Mouse (Mus musculus) bone marrow, adult 2 months (tissue): ENCODE data around the gene Sec24a. TPM values are rescaled to one million over a fixed set of nuclear protein-coding genes. Genes with fewer than 3 reads are reported as not detected.
"Not testable (repeated sequence)": the region's sequence is repeated elsewhere in the genome, so short reads cannot be mapped to it uniquely, and the experiment has no call there.

ENCODE experiments used
- H3K27ac ChIP-seq: fragments of 200-500 bp; 2 replicates; pipeline ENCODE4 v1.5.1; 2012; ENCODE audit warnings: low read depth, mild to moderate bottlenecking, control low read depth, inconsistent platforms, low read length; ENCODE audit not compliant: control insufficient read depth, poor library complexity, insufficient read depth
- H3K4me1 ChIP-seq: fragments of 200-500 bp; 2 replicates; pipeline ENCODE4 v1.6.1; 2011; ENCODE audit warnings: low read length; ENCODE audit not compliant: control insufficient read depth, insufficient read depth
- H3K4me3 ChIP-seq: fragments of 200-500 bp; replicated peaks from 2 replicates; pipeline ENCODE3; 2011; ENCODE audit warnings: mild to moderate bottlenecking, low read depth, low read length, control low read depth; ENCODE audit not compliant: control insufficient read depth
- CTCF ChIP-seq: fragments of 200-500 bp; IDR thresholded peaks from 2 replicates; pipeline ENCODE4 v1.5.1; 2011; ENCODE audit warnings: low read length, control low read depth; ENCODE audit not compliant: control insufficient read depth, insufficient read depth
- POLR2A ChIP-seq: fragments of 200-500 bp; IDR thresholded peaks from 2 replicates; pipeline ENCODE4 v1.6.1; 2011; ENCODE audit warnings: low read depth, mild to moderate bottlenecking, control low read depth, low read length, borderline replicate concordance; ENCODE audit not compliant: control insufficient read depth
- WGBS: fragments of 180-500 bp; shearing (Covaris S2); methylation state at CpG from one replicate; pipeline ENCODE4 v1.1.7; 2018; 5-methylcytosine and 5-hydroxymethylcytosine counted together
- polyA plus RNA-seq: library from polyadenylated mRNA; stranded (reverse); fragments of >200 nt; gene quantifications from 2 replicates; pipeline ENCODE4 v1.2.4, GENCODE M21; 2011; ENCODE audit warnings: low replicate concordance; ENCODE audit not compliant: missing spikeins, insufficient read depth, insufficient read length

Gene Sec24a
- polyA plus RNA-seq, 1 experiment, result 4.3 TPM

DNA sequence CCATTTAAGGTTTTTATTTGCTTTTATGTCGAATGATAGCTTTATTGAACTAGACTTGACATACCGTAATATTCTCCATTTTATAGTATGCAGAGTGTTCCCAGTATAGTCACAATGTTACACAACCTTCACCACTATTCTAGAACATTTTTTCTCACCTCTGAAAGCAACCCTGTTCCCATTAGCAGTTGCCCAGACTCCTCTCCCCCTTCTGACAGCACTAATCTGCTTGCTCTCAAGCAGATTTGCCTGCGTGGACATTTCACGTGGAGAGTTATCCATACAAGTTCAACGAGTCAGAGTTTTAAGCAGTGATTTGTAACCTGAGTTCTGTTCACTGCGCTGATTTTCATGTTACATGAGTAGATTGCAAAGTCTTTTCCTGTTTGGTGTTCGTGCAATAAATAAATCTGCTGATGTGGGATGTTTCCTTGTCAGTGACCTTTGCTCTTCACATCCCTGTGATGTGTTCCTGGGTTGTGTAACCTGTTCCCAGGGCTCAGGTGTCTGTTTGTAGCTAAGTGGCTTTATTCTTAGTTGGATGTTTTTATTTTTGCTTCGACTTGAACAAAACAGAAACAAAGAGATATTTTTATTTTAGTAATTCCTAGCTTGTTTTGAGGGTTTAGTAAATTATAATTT lies 4.3 kb upstream of the Sec24a start:
- no peak overlapping the region for H3K4me3 ChIP-seq
- 65% methylated on average over 8 of the region's 8 CpGs for WGBS
- H3K27ac ChIP-seq, result no peak overlapping the region
- no peaks in the 10 kb centered on the region; the same call in 1 of the 2 replicates for H3K4me1 ChIP-seq
- TF ChIP-seq CTCF (no peak), POLR2A (no peak)

GRCm38 (mm10) chr11:51764816-51765215 lies 1.4 kb upstream of the Sec24a start:
- Histone ChIP-seq H3K4me1 (no peaks in the 10 kb centered on the region; the same call in 1 of the 2 replicates), H3K27ac (no peak overlapping the region), H3K4me3 (no peak overlapping the region)
- TF ChIP-seq POLR2A (no peak), CTCF (no peak)
- WGBS, result 77% methylated on average over 4 of the region's 4 CpGs

- Histone ChIP-seq H3K4me1 (no peaks in the 10 kb centered on the region; the same call in 1 of the 2 replicates), H3K4me3 (peak overlapping the region; percentile 99), H3K27ac (no peak overlapping the region)
- 6% methylated on average over 13 of the region's 13 CpGs for WGBS
- TF ChIP-seq POLR2A, result no peak
- no peak for TF ChIP-seq CTCF
These were observed 521 bp upstream of the Sec24a start for GRCm38 (mm10) chr11:51763955-51764354.

GRCm38 (mm10) chr11:51761241-51761640 lies 2.2 kb downstream of the Sec24a start:
- Histone ChIP-seq H3K4me3 (no peak overlapping the region), H3K4me1 (no peaks in the 10 kb centered on the region; the same call in 1 of the 2 replicates), H3K27ac (no peak overlapping the region)
- TF ChIP-seq CTCF (no peak), POLR2A (no peak)
- 66% methylated on average over 5 of the region's 5 CpGs for WGBS

DNA sequence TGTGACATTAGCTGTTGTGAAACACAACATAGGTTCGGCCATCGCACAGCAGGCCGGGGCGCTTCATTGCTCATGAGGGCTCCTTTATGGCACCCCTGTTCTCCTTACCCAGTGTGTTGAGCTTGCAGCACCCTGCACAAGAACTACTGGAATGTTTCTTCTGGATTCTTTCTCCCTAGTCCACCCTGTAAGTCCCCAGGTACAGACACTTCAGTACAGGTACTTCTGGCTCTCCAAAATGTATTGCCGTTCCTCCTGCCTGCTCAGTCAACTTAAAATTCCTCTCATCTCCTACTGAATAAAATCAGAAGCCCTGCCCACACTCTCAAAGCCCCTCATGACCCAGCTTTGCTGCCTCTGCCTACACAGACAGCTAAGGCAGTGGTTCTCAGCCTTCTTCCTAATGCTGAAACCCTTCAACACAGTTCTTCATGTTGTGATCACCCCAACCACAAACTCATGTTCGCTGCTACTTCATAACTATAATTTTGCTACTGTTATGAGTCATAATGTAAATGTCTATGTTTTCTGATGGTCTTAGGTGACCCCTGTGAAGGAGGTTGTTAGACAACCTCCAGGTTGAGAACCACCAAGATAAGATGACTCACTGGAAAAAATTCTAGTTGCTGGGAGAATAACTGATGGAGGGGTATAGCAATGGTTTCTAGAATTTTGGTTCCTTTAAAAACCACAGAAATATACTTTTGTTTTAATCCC lies 3.3 kb downstream of the Sec24a start:
- Histone ChIP-seq H3K4me3 (no peak overlapping the region), H3K4me1 (no peaks in the 10 kb centered on the region; the same call in 1 of the 2 replicates), H3K27ac (no peak overlapping the region)
- 78% methylated on average over 6 of the region's 6 CpGs for WGBS
- TF ChIP-seq POLR2A, result no peak
- TF ChIP-seq CTCF, result no peak

- Histone ChIP-seq H3K4me3 (no peak overlapping the region), H3K27ac (no peak overlapping the region), H3K4me1 (no peaks in the 10 kb centered on the region; the same call in 1 of the 2 replicates)
- no peak for TF ChIP-seq POLR2A
- 81% methylated on average over 2 of the region's 2 CpGs for WGBS
These were observed 4.2 kb downstream of the Sec24a start for GRCm38 (mm10) chr11:51759251-51759650.

DNA sequence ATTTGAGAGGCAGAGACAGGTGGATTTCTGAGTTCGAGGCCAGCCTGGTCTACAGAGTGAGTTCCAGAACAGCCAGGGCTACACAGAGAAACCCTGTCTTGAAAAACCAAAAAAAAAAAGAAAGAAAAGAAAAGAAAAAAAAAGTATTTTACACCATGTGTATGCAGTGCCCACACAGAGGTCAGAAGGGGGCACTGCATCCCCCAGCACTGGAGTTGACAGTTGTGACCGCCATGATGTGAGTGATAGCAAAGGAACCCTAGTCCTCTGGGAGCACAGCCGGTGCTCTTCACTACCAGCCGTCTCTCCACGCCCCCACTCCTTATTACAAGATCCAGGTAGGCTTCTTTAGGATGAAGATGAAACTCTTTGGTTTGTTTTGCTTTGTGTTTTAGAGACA lies 5.2 kb downstream of the Sec24a start:
- not testable (repeated sequence) for H3K4me3 ChIP-seq, H3K27ac ChIP-seq, H3K4me1 ChIP-seq
- 88% methylated on average over 5 of the region's 5 CpGs for WGBS

DNA sequence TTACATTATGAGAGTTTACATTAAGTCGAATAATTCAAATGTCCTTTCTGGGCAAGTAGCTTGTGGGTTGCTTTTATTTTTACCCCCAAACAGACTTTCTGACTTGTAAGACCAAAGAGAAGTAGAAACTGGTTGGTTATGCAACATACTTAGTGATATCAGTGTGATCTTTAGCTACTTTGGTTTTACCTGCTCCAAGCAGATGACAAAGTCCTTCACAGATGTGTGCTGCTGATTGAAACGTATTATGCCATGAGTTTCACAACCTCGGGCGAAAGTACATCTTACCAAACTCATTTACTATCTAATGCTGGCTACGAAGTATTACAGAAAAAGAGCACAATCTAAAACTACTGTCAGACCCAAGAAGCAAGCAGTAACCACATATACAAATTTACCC lies 5.8 kb downstream of the Sec24a start:
- Histone ChIP-seq H3K4me1 (no peaks in the 10 kb centered on the region; the same call in 1 of the 2 replicates), H3K27ac (no peak overlapping the region), H3K4me3 (no peak overlapping the region)
- no peak for TF ChIP-seq CTCF
- no peak for TF ChIP-seq POLR2A
- WGBS, result 32% methylated on average over 5 of the region's 5 CpGs

DNA sequence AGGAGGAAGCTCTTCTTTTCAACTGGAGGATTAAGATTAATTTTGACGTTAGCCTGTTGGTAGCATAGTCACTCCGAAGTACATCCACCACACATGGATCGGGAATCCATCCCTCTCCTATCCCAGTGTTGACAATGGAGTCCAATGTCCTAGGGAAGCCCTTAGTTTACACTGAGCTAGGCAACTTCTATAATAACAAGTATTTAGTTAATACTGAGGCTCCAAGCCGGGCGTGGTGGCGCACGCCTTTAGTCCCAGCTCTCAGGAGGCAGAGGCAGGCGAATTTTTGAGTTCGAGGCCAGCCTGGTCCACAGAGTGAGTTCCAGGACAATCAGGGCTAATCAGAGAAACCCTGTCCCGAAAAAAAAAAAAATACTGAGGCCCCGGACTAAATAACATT lies 6.4 kb downstream of the Sec24a start:
- Histone ChIP-seq H3K4me3 (peak overlapping the region; percentile 98), H3K27ac (peak overlapping the region; percentile 83; the same call in 1 of the 2 replicates), H3K4me1 (no peaks in the 10 kb centered on the region; the same call in 1 of the 2 replicates)
- WGBS, result 75% methylated on average over 11 of the region's 11 CpGs
- TF ChIP-seq POLR2A (no peak), CTCF (no peak)
